Mouse (Mus musculus): Measurements from ENCODE around the gene Ezh2. TPM values are rescaled to one million over a fixed set of nuclear protein-coding genes. Genes with fewer than 3 reads are reported as not detected.
A peak's percentile ranks its signal among the peaks of the same experiment; 100 is the strongest.
"Not testable (repeated sequence)": the region's sequence is repeated elsewhere in the genome, so short reads cannot be mapped to it uniquely, and the experiment has no call there.

The Ezh2 gene
- 75.2 and 76.6 TPM in 2 replicates for polyA plus RNA-seq (2015; fragmentation: Nextera tagmentation; extraction: Ambion mirVana)

- no peaks in the 10 kb centered on the region for H3K27me3 ChIP-seq
- peaks cover 5% of the 10 kb centered on the region; the same call in 1 of the 2 replicates for H3K4me1 ChIP-seq
- H3K4me2 ChIP-seq: peak within 1 kb of the TSS; percentile 83
- H3K9ac ChIP-seq: peak within 1 kb of the TSS; percentile 97
- H3K4me3 ChIP-seq: peak within 1 kb of the TSS; percentile 92
- WGBS: under 1% methylated on average over 58 of the region's 69 CpGs
- no peaks in the 10 kb centered on the region for H3K36me3 ChIP-seq
- peak; percentile 99 for ATAC-seq (ENCODE audit: insufficient number of reproducible peaks, low FRiP score, low TSS enrichment, low read depth)
- H3K27ac ChIP-seq: peak within 1 kb of the TSS; percentile 98
- no peaks in the 10 kb centered on the region for H3K9me3 ChIP-seq
Observed at GRCm38 (mm10) chr6:47594926-47595623, at the start of gene Ezh2. Gene Ezh2, minus strand, starts transcription at chr6:47595341.

- no peak overlapping the region for H3K4me3 ChIP-seq
- no peak overlapping the region for H3K9ac ChIP-seq
- no peaks in the 10 kb centered on the region for H3K9me3 ChIP-seq
- no peak overlapping the region for H3K27ac ChIP-seq
- no peaks in the 10 kb centered on the region for H3K27me3 ChIP-seq
- no peak for ATAC-seq (ENCODE audit: insufficient number of reproducible peaks, low FRiP score, low TSS enrichment, low read depth)
- H3K4me2 ChIP-seq: no peak overlapping the region
- H3K36me3 ChIP-seq: no peaks in the 10 kb centered on the region
- no peaks in the 10 kb centered on the region for H3K4me1 ChIP-seq
- 65% methylated on average over 6 of the region's 6 CpGs for WGBS
Observed at GRCm38 (mm10) chr6:47636527-47637076, 41.5 kb upstream of the Ezh2 start.

GRCm38 (mm10) chr6:47635995-47636526, 40.9 kb upstream of the Ezh2 start:
- H3K4me1 ChIP-seq: no peaks in the 10 kb centered on the region
- H3K36me3 ChIP-seq: no peaks in the 10 kb centered on the region
- no peak overlapping the region for H3K9ac ChIP-seq
- WGBS: 70% methylated on average over 5 of the region's 5 CpGs
- no peaks in the 10 kb centered on the region for H3K9me3 ChIP-seq
- ATAC-seq (ENCODE audit: insufficient number of reproducible peaks, low FRiP score, low TSS enrichment, low read depth): no peak
- no peak overlapping the region for H3K4me3 ChIP-seq
- no peaks in the 10 kb centered on the region for H3K27me3 ChIP-seq
- H3K27ac ChIP-seq: no peak overlapping the region
- no peak overlapping the region for H3K4me2 ChIP-seq

- no peak overlapping the region for H3K4me2 ChIP-seq
- no peak for ATAC-seq (ENCODE audit: insufficient number of reproducible peaks, low FRiP score, low TSS enrichment, low read depth)
- no peaks in the 10 kb centered on the region for H3K36me3 ChIP-seq
- H3K27me3 ChIP-seq: no peaks in the 10 kb centered on the region
- H3K4me3 ChIP-seq: no peak overlapping the region
- no peaks in the 10 kb centered on the region for H3K4me1 ChIP-seq
- WGBS: 68% methylated on average over 7 of the region's 7 CpGs
- H3K27ac ChIP-seq: no peak overlapping the region
- H3K9me3 ChIP-seq: no peaks in the 10 kb centered on the region
- H3K9ac ChIP-seq: no peak overlapping the region
Observed at GRCm38 (mm10) chr6:47635207-47635994, 40.3 kb upstream of the Ezh2 start.

GRCm38 (mm10) chr6:47633467-47633866, 38.3 kb upstream of the Ezh2 start:
- Histone ChIP-seq H3K36me3 (no peaks in the 10 kb centered on the region), H3K27me3 (no peaks in the 10 kb centered on the region), H3K4me2 (no peak overlapping the region), H3K4me1 (no peaks in the 10 kb centered on the region), H3K4me3 (no peak overlapping the region), H3K27ac (no peak overlapping the region), H3K9me3 (no peaks in the 10 kb centered on the region), H3K9ac (no peak overlapping the region)
- no peak for ATAC-seq (ENCODE audit: insufficient number of reproducible peaks, low FRiP score, low TSS enrichment, low read depth)

- not testable (repeated sequence) for H3K36me3 ChIP-seq; H3K9ac ChIP-seq; H3K4me2 ChIP-seq; H3K9me3 ChIP-seq; ATAC-seq (ENCODE audit: insufficient number of reproducible peaks, low FRiP score, low TSS enrichment, low read depth); H3K27ac ChIP-seq; H3K4me3 ChIP-seq; H3K4me1 ChIP-seq; H3K27me3 ChIP-seq
- 73% methylated on average over 1 of the region's 1 CpGs for WGBS
Observed at GRCm38 (mm10) chr6:47630061-47630460, 34.9 kb upstream of the Ezh2 start.

GRCm38 (mm10) chr6:47627978-47628377, 32.8 kb upstream of the Ezh2 start:
- Histone ChIP-seq H3K9ac (no peak overlapping the region), H3K4me3 (no peak overlapping the region), H3K27me3 (no peaks in the 10 kb centered on the region), H3K36me3 (no peaks in the 10 kb centered on the region), H3K4me2 (no peak overlapping the region), H3K4me1 (no peaks in the 10 kb centered on the region), H3K27ac (no peak overlapping the region), H3K9me3 (no peaks in the 10 kb centered on the region)
- WGBS: 33% methylated on average over 3 of the region's 3 CpGs
- no peak for ATAC-seq (ENCODE audit: insufficient number of reproducible peaks, low FRiP score, low TSS enrichment, low read depth)

GRCm38 (mm10) chr6:47626976-47627375, 31.8 kb upstream of the Ezh2 start:
- not testable (repeated sequence) for H3K27me3 ChIP-seq; H3K4me3 ChIP-seq; H3K4me2 ChIP-seq; H3K27ac ChIP-seq; H3K36me3 ChIP-seq; H3K4me1 ChIP-seq; H3K9me3 ChIP-seq; ATAC-seq (ENCODE audit: insufficient number of reproducible peaks, low FRiP score, low TSS enrichment, low read depth); H3K9ac ChIP-seq
- WGBS: 87% methylated on average over 3 of the region's 3 CpGs

- WGBS: 90% methylated on average over 2 of the region's 2 CpGs
- no peaks in the 10 kb centered on the region for H3K27me3 ChIP-seq
- no peaks in the 10 kb centered on the region for H3K36me3 ChIP-seq
- no peak for ATAC-seq (ENCODE audit: insufficient number of reproducible peaks, low FRiP score, low TSS enrichment, low read depth)
- H3K9me3 ChIP-seq: no peaks in the 10 kb centered on the region
- no peak overlapping the region for H3K9ac ChIP-seq
- no peak overlapping the region for H3K4me2 ChIP-seq
- no peak overlapping the region for H3K4me3 ChIP-seq
- H3K27ac ChIP-seq: no peak overlapping the region
- no peaks in the 10 kb centered on the region for H3K4me1 ChIP-seq
Observed at GRCm38 (mm10) chr6:47621039-47621438, 25.9 kb upstream of the Ezh2 start.

GRCm38 (mm10) chr6:47608306-47608705, 13.2 kb upstream of the Ezh2 start:
- not testable (repeated sequence) for H3K9me3 ChIP-seq; ATAC-seq (ENCODE audit: insufficient number of reproducible peaks, low FRiP score, low TSS enrichment, low read depth); H3K9ac ChIP-seq; H3K27me3 ChIP-seq; H3K4me3 ChIP-seq; H3K4me1 ChIP-seq; H3K27ac ChIP-seq; H3K36me3 ChIP-seq; H3K4me2 ChIP-seq
- 59% methylated on average over 5 of the region's 5 CpGs for WGBS

GRCm38 (mm10) chr6:47601931-47602330, 6.8 kb upstream of the Ezh2 start:
- 81% methylated on average over 1 of the region's 1 CpGs for WGBS
- Histone ChIP-seq H3K27me3 (no peaks in the 10 kb centered on the region), H3K4me3 (no peak overlapping the region), H3K4me1 (no peaks in the 10 kb centered on the region), H3K27ac (no peak overlapping the region), H3K9ac (no peak overlapping the region), H3K9me3 (no peaks in the 10 kb centered on the region), H3K4me2 (no peak overlapping the region), H3K36me3 (no peaks in the 10 kb centered on the region)
- no peak for ATAC-seq (ENCODE audit: insufficient number of reproducible peaks, low FRiP score, low TSS enrichment, low read depth)

GRCm38 (mm10) chr6:47595696-47596095, 555 bp upstream of the Ezh2 start:
- WGBS: 2% methylated on average over 6 of the region's 6 CpGs
- Histone ChIP-seq H3K9ac (peak overlapping the region; percentile 74), H3K36me3 (no peaks in the 10 kb centered on the region), H3K4me2 (peak overlapping the region; percentile 83), H3K27me3 (no peaks in the 10 kb centered on the region), H3K27ac (peak overlapping the region; percentile 98), H3K9me3 (no peaks in the 10 kb centered on the region), H3K4me3 (peak overlapping the region; percentile 92), H3K4me1 (peaks cover 5% of the 10 kb centered on the region; the same call in 1 of the 2 replicates)
- ATAC-seq (ENCODE audit: insufficient number of reproducible peaks, low FRiP score, low TSS enrichment, low read depth): no peak
